7 mouse cellular contexts compared by ENCODE assay signal in genomic region chr10:127049395-127050118, GRCm38 (mm10). TPM values are rescaled to one million over a fixed set of nuclear protein-coding genes. Genes with fewer than 3 reads are reported as not detected.
DNase-seq lines count a peak whose midpoint lies in the region; ATAC-seq and TF ChIP-seq lines count a peak whose summit lies in the region.

No protein-coding gene starts in this region.

- peaks cover 3% of the 10 kb centered on the region for H3K36me3 ChIP-seq in spleen, adult 2 months (ENCODE audit: control insufficient read depth, insufficient read depth, low read length)
- H3K36me3 ChIP-seq in limb, embryonic 13.5 days: peaks cover 32% of the 10 kb centered on the region
- peaks cover under 1% of the 10 kb centered on the region; the same call in 1 of the 2 replicates for H3K36me3 ChIP-seq in stomach, embryonic 14.5 days (ENCODE audit: control insufficient read depth, insufficient read depth, low read length)

- intact Hi-C loops in left cerebral cortex, postnatal 10 days (cut with DNase I): no loop called here

- ATAC-seq in granulocyte monocyte progenitor cell, adult 5-6 weeks (replicated peaks; ENCODE audit: poor library complexity, severe bottlenecking): peak; percentile 55
- ATAC-seq in limb, embryonic 13.5 days (ENCODE audit: low FRiP score, low read depth): no peak
- no peak for ATAC-seq in stomach, embryonic 14.5 days (ENCODE audit: insufficient number of reproducible peaks, insufficient read depth, low FRiP score, low read depth)

- WGBS in spleen, adult 2 months: 5% methylated on average over 29 of the region's 29 CpGs
- WGBS in limb, embryonic 13.5 days: 2% methylated on average over 29 of the region's 29 CpGs
- whole genome bisulfite sequencing in stomach, embryonic 14.5 days: 3% methylated on average over 29 of the region's 29 CpGs

- no peaks in the 10 kb centered on the region for H3K9me3 ChIP-seq in limb, embryonic 13.5 days
- H3K9me3 ChIP-seq in stomach, embryonic 14.5 days (ENCODE audit: control insufficient read depth, low read depth, low read length): no peaks in the 10 kb centered on the region

- H3K4me3 ChIP-seq in spleen, adult 2 months (ENCODE audit: extremely low read depth, insufficient read depth, insufficient read length): peak overlapping the region; percentile 9
- peak overlapping the region; percentile 20 for H3K4me3 ChIP-seq in limb, embryonic 13.5 days
- 0 out of 2 replicates have a peak overlapping the region, but pooled peaks have one; percentile 12 for H3K4me3 ChIP-seq in stomach, embryonic 14.5 days (ENCODE audit: low read depth, low read length)

- peak overlapping the region; percentile 47 for H3K4me2 ChIP-seq in limb, embryonic 13.5 days (replicated peaks)
- H3K4me2 ChIP-seq in stomach, embryonic 14.5 days (replicated peaks; ENCODE audit: low read depth, low read length): peak overlapping the region; percentile 33

- DNase-seq in spleen, adult 2 months (ENCODE audit: low read depth in 1 of 2, low spot score in 2 of 2): no peak
- no peak for DNase-seq in spleen, postnatal 14 days (ENCODE audit: low spot score in 2 of 2)
- no peak for DNase-seq in right cerebral cortex, postnatal 25 days
- DNase-seq in left cerebral cortex, postnatal 10 days (ENCODE audit: extremely low spot score in 1 of 2, low spot score in 2 of 2): no peak

- TF ChIP-seq POLR2A in spleen, adult 2 months (IDR thresholded peaks at IDR 0.05; ENCODE audit: low read depth, low read length): no peak

- no peaks in the 10 kb centered on the region; the same call in 1 of the 2 replicates for H3K27me3 ChIP-seq in spleen, adult 2 months (ENCODE audit: control insufficient read depth, insufficient read depth, low read length)
- peaks cover 73% of the 10 kb centered on the region for H3K27me3 ChIP-seq in limb, embryonic 13.5 days
- H3K27me3 ChIP-seq in stomach, embryonic 14.5 days (ENCODE audit: control insufficient read depth, insufficient read depth, low read length): peaks cover 32% of the 10 kb centered on the region

- peaks cover 5% of the 10 kb centered on the region; the same call in 1 of the 2 replicates for H3K4me1 ChIP-seq in spleen, adult 2 months (ENCODE audit: control insufficient read depth, insufficient read depth, insufficient read length)
- H3K4me1 ChIP-seq in limb, embryonic 13.5 days: peaks cover 28% of the 10 kb centered on the region
- H3K4me1 ChIP-seq in stomach, embryonic 14.5 days (ENCODE audit: control insufficient read depth, insufficient read depth, low read length): 0 out of 2 replicates have a peak, but pooled peaks cover 7% of the 10 kb centered on the region

- no peak overlapping the region for H3K27ac ChIP-seq in spleen, adult 2 months (ENCODE audit: insufficient read depth, low read length)
- no peak overlapping the region for H3K27ac ChIP-seq in limb, embryonic 13.5 days
- H3K27ac ChIP-seq in stomach, embryonic 14.5 days (ENCODE audit: low read length): no peak overlapping the region

- no peak for TF ChIP-seq CTCF in spleen, adult 2 months (IDR thresholded peaks at IDR 0.05; ENCODE audit: extremely low read depth, insufficient read depth, insufficient read length, insufficient replicate concordance)

- peak overlapping the region; percentile 19; the same call in 1 of the 2 replicates for H3K9ac ChIP-seq in limb, embryonic 13.5 days
- H3K9ac ChIP-seq in stomach, embryonic 14.5 days (replicated peaks; ENCODE audit: low read depth, low read length): no peak overlapping the region

RNA-seq across cellular contexts. Expression of gene Cyp27b1, which starts 1.5 kb away (rescaled TPM):
- 0.20 and 0.26 TPM in 2 replicates for polyA plus RNA-seq in spleen, adult 2 months (2012; rRNA removed)
- 0.45 TPM in 1 of 2 replicates, not detected in the other for total RNA-seq in granulocyte monocyte progenitor cell, adult 5-6 weeks (2014; fragmentation: Nextera tagmentation)
- 0.69 TPM in 1 of 2 replicates, not detected in the other for total RNA-seq in granulocyte monocyte progenitor cell, adult 5-6 weeks (2017)
- polyA plus RNA-seq in limb, embryonic 13.5 days (2015; fragmentation: Nextera tagmentation; extraction: Ambion mirVana): 0.10 and 0.15 TPM in 2 replicates
- polyA plus RNA-seq in stomach, embryonic 14.5 days (2014; fragmentation: Nextera tagmentation; extraction: Ambion mirVana): 0.13 and 0.18 TPM in 2 replicates
- under 1 TPM; 0.36 to 0.49 TPM for total RNA-seq in left cerebral cortex, postnatal 10 days (2021)

RNA-seq across cellular contexts. Expression of gene Eef1akmt3, which starts 8.2 kb away (rescaled TPM):
- 0.35 and 0.42 TPM in 2 replicates for polyA plus RNA-seq in spleen, adult 2 months (2012; rRNA removed)
- total RNA-seq in granulocyte monocyte progenitor cell, adult 5-6 weeks (2014; fragmentation: Nextera tagmentation): 0.13 TPM in 1 of 2 replicates, not detected in the other
- total RNA-seq in granulocyte monocyte progenitor cell, adult 5-6 weeks (2017): not detected in 2 replicates
- polyA plus RNA-seq in limb, embryonic 13.5 days (2015; fragmentation: Nextera tagmentation; extraction: Ambion mirVana): 1.0 and 1.1 TPM in 2 replicates
- 0.80 and 1.1 TPM in 2 replicates for polyA plus RNA-seq in stomach, embryonic 14.5 days (2014; fragmentation: Nextera tagmentation; extraction: Ambion mirVana)
- total RNA-seq in left cerebral cortex, postnatal 10 days (2021): under 1 TPM; 0.28 to 0.49 TPM

RNA-seq across cellular contexts. Expression of gene Mettl1, which starts 8.3 kb away (rescaled TPM):
- 14.6 and 14.9 TPM in 2 replicates for polyA plus RNA-seq in spleen, adult 2 months (2012; rRNA removed)
- 40.4 and 47.0 TPM in 2 replicates for total RNA-seq in granulocyte monocyte progenitor cell, adult 5-6 weeks (2014; fragmentation: Nextera tagmentation)
- 25.8 and 36.7 TPM in 2 replicates for total RNA-seq in granulocyte monocyte progenitor cell, adult 5-6 weeks (2017)
- 65.5 and 66.9 TPM in 2 replicates for polyA plus RNA-seq in limb, embryonic 13.5 days (2015; fragmentation: Nextera tagmentation; extraction: Ambion mirVana)
- 65.5 and 70.6 TPM in 2 replicates for polyA plus RNA-seq in stomach, embryonic 14.5 days (2014; fragmentation: Nextera tagmentation; extraction: Ambion mirVana)
- total RNA-seq in left cerebral cortex, postnatal 10 days (2021): 10 to 100 TPM; 10.7 to 12.4 TPM

RNA-seq across cellular contexts. Expression of gene March9, which starts 10.4 kb away (rescaled TPM):
- polyA plus RNA-seq in spleen, adult 2 months (2012; rRNA removed): 3.1 and 4.1 TPM in 2 replicates
- not detected in 2 replicates for total RNA-seq in granulocyte monocyte progenitor cell, adult 5-6 weeks (2014; fragmentation: Nextera tagmentation)
- total RNA-seq in granulocyte monocyte progenitor cell, adult 5-6 weeks (2017): not detected in 2 replicates
- 1.5 and 1.8 TPM in 2 replicates for polyA plus RNA-seq in limb, embryonic 13.5 days (2015; fragmentation: Nextera tagmentation; extraction: Ambion mirVana)
- polyA plus RNA-seq in stomach, embryonic 14.5 days (2014; fragmentation: Nextera tagmentation; extraction: Ambion mirVana): 2.0 and 2.3 TPM in 2 replicates
- total RNA-seq in left cerebral cortex, postnatal 10 days (2021): 10 to 100 TPM; 49.6 to 49.8 TPM

RNA-seq across cellular contexts. Expression of gene Cdk4, which starts 13.8 kb away (rescaled TPM):
- polyA plus RNA-seq in spleen, adult 2 months (2012; rRNA removed): 106 and 140 TPM in 2 replicates
- total RNA-seq in granulocyte monocyte progenitor cell, adult 5-6 weeks (2014; fragmentation: Nextera tagmentation): 721 and 802 TPM in 2 replicates
- 568 and 716 TPM in 2 replicates for total RNA-seq in granulocyte monocyte progenitor cell, adult 5-6 weeks (2017)
- polyA plus RNA-seq in limb, embryonic 13.5 days (2015; fragmentation: Nextera tagmentation; extraction: Ambion mirVana): 2,027 and 2,061 TPM in 2 replicates
- 1,788 and 1,817 TPM in 2 replicates for polyA plus RNA-seq in stomach, embryonic 14.5 days (2014; fragmentation: Nextera tagmentation; extraction: Ambion mirVana)
- 100 to 1,000 TPM; 114 to 123 TPM for total RNA-seq in left cerebral cortex, postnatal 10 days (2021)
